Mouse (Mus musculus): ENCODE measurements around the gene Rad9a. TPM values are rescaled to one million over a fixed set of nuclear protein-coding genes. Genes with fewer than 3 reads are reported as not detected.

The Rad9a gene
- total RNA-seq, 2 experiments from 2014 or later, result 2.5 to 3.5 TPM

DNA sequence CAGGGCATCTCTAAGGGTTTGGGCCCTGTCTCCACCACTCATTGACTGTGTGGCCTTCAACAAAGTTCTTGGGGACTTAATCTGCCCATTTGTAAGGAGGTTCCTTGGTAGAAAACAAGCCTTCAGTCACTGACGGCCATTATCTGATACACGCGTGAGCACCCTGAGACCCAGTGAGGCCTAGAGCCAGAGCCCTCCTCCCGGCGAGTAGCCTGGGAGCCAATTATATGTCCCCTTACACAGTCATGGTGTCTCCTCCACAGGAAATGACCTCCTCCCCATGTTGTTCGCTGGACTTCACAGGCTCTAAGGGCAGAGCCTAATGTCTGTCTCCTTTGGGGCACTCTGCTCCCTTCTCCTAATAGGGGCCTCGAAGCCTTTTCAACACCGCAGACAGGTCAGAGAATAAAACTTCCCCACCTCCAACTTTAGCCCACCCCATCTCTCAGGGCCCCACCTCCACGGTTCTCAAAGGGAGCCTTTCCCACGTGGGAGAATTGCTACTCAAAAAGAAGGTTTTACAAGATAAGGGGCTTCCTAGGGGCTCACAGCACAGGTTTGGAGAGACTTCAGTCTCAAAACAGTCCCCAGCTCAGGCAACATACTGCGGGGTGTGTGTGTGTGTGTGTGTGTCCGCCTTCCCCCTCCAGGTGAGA lies 55.0 kb downstream of the Rad9a start:
- no peak for DNase-seq

GRCm38 (mm10) chr19:4145936-4146335 lies 55.5 kb downstream of the Rad9a start:
- DNase-seq, result no peak

Small RNA genes within 50 kb of the gene (microRNA-seq; reads per million reads assigned to microRNA genes)
- 0 reads per million in 2 experiments for gene Gm26115 (ENCODE audit: borderline replicate concordance in 2 of 2)

Other genes starting within 250 kb of the Rad9a start
- not detected for gene Aldh3b3, start 243.0 kb downstream of the Rad9a start, total RNA-seq (2021)
- gene Aldh3b2, start 229.3 kb downstream of the Rad9a start, total RNA-seq (2021), result 1 to 10 TPM in 1 of 2 experiments, not detected in 1; 1.0 TPM
- 1 to 10 TPM; 1.7 to 2.7 TPM for gene Acy3, start 215.1 kb downstream of the Rad9a start, total RNA-seq (2021)
- not detected for gene Tbx10, start 208.9 kb downstream of the Rad9a start, total RNA-seq (2021)
- 10 to 100 TPM; 21.5 to 23.1 TPM for gene Nudt8, start 201.1 kb downstream of the Rad9a start, total RNA-seq (2021)
- gene Gm49405, start 201.0 kb downstream of the Rad9a start, total RNA-seq (2021), result under 1 TPM; 0.31 to 0.35 TPM
- under 1 TPM; 0.69 to 0.75 TPM for gene Doc2g, start 198.3 kb downstream of the Rad9a start, total RNA-seq (2021)
- gene Ndufv1, start 188.9 kb downstream of the Rad9a start, total RNA-seq (2021), result 100 to 1,000 TPM; 412 to 474 TPM
- 100 to 1,000 TPM; 344 to 356 TPM for gene Gstp1, start 163.7 kb downstream of the Rad9a start, total RNA-seq (2021)
- 100 to 1,000 TPM; 118 to 133 TPM for gene Gstp2, start 155.6 kb downstream of the Rad9a start, total RNA-seq (2021)
- gene Gstp3, start 142.1 kb downstream of the Rad9a start, total RNA-seq (2021), result not detected
- gene Cabp2, start 120.1 kb downstream of the Rad9a start, total RNA-seq (2021), result not detected
- 10 to 100 TPM; 17.8 to 23.4 TPM for gene Cdk2ap2, start 104.5 kb downstream of the Rad9a start, total RNA-seq (2021)
- 1 to 10 TPM; 2.8 to 5.7 TPM for gene Pitpnm1, start 101.7 kb downstream of the Rad9a start, total RNA-seq (2021)
- 10 to 100 TPM; 58.2 to 68.5 TPM for gene Aip, start 75.8 kb downstream of the Rad9a start, total RNA-seq (2021)
- not detected for gene Gpr152, start 61.9 kb downstream of the Rad9a start, total RNA-seq (2021)
- not detected for gene Cabp4, start 57.6 kb downstream of the Rad9a start, total RNA-seq (2021)
- gene Coro1b, start 53.0 kb downstream of the Rad9a start, total RNA-seq (2021), result 10 to 100 TPM; 15.9 to 24.1 TPM
- gene Ptprcap, start 48.1 kb downstream of the Rad9a start, total RNA-seq (2021), result under 1 TPM in 1 of 2 experiments, not detected in 1; 0.35 TPM
- 10 to 100 TPM; 19.9 to 24.4 TPM for gene Rps6kb2, start 38.3 kb downstream of the Rad9a start, total RNA-seq (2021)
- 10 to 100 TPM; 17.7 to 20.0 TPM for gene Carns1, start 26.2 kb downstream of the Rad9a start, total RNA-seq (2021)
- 1 to 10 TPM; 4.7 to 5.9 TPM for gene Tbc1d10c, start 10.4 kb downstream of the Rad9a start, total RNA-seq (2021)
- gene Ppp1ca, start 9.6 kb downstream of the Rad9a start, total RNA-seq (2021), result 100 to 1,000 TPM; 206 to 208 TPM
- under 1 TPM; 0.28 to 0.59 TPM for gene Clcf1, start 12.6 kb upstream of the Rad9a start, total RNA-seq (2021)
- not detected for gene AC109138.7, start 12.7 kb upstream of the Rad9a start, total RNA-seq (2021)
- 10 to 100 TPM; 13.0 to 21.1 TPM for gene Pold4, start 30.2 kb upstream of the Rad9a start, total RNA-seq (2021)
- gene Ssh3, start 67.5 kb upstream of the Rad9a start, total RNA-seq (2021), result 1 to 10 TPM; 3.4 to 3.9 TPM
- gene Ankrd13d, start 81.5 kb upstream of the Rad9a start, total RNA-seq (2021), result under 1 TPM; 0.33 to 0.64 TPM
- gene Grk2, start 104.6 kb upstream of the Rad9a start, total RNA-seq (2021), result 10 to 100 TPM; 39.2 to 47.9 TPM
- gene Kdm2a, start 196.6 kb upstream of the Rad9a start, total RNA-seq (2021), result 10 to 100 TPM; 26.5 to 28.3 TPM
- gene Rhod, start 237.8 kb upstream of the Rad9a start, total RNA-seq (2021), result under 1 TPM; 0.56 to 0.75 TPM